Mouse (Mus musculus): ENCODE measurements around the gene Nova2. TPM values are rescaled to one million over a fixed set of nuclear protein-coding genes. Genes with fewer than 3 reads are reported as not detected.

Nova2 gene
- 0.02 and 0.20 TPM in 2 replicates for polyA plus RNA-seq (2012; ENCODE audit: low replicate concordance)

DNA sequence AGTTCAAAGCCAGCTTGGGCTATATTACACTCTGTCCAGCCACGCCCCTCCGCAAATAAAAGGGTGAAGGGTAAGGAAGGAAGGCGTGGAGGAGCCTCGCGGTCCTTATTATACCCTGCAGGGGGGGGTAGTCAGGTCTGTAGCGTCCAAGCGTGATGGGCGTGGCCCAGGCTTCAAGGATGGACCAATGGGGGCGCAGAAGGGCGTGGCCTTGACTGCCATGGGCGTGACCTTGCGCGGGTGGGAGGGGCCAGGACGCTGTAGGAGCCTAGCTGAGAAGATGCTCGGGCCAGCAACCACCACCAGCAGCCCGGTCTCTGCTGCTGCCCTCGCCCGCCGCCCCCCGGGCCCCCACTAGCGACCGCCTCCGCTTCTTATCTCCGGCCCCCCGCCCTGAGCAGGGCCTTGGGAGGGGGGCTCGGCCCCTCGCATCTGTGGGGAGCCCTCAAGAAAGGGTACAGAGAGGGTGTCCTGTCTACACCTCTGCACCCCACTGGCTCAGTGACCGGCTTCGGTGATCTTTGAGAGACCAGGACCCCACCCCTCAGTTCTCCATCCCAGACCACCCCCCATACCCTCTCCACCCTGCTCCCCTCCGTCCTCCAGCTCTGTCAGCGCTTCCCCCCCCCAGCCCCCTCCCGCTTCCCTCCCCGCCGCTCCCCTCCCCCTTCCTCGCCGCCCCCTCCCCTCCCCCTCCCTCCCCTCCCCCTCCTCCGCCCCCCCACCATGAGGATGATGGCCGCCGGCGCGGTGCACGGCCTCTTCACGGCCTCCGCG lies at the start of gene Nova2:
Nova2 (plus strand) TSS at position 727 of the 777 bp plus-strand sequence.

DNA sequence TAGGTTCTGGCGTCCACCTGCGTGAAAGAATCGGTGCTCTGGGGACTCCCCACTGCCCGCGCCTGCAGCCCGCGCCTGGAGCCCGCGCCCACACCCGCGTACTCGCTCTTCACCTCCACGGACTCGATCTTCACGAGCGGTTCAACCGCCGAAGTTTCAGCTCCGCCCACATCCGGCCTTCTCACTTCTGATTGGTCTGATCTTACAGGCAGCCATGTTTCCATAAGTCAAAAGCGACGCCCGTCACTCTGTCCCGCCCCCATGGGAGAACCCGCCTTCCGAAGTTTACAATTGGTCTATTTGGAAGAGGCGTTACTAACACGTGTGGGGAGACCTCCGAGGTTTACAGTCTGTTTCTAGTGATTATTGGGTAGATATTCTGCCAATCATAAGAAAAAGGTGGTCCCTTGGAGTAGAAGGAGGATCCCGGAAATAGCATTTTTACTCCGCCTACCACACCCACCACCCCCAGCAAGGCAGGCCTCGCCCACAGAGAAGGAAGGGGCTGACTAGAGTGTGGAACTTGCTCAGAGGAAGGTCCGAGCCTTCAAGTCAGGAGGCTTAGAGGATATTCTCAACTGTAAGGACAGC lies 15.4 kb upstream of the Nova2 start, which contains the start of gene Ccdc61:
Ccdc61 (minus strand) TSS at position 175 of the 591 bp plus-strand sequence.

DNA sequence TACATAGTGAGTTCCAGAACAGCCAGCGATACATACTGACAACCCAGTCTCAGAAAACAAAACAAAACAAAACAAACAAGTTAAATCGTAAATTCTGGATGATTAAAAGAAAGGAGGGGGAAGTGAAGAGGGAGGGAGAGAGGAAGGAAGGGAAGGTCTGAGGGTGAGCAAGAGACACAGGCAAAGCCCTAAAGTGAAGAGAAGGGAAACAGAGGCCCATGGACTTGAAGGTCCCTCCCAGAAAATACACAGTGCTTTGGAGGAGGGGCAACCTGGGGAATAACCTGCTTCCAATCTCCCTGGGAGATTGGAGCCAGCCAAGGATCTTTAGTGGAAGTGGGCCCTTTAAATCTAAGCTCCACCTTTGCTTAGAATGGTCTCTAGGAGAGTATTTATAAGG lies 61.4 kb downstream of the Nova2 start, which contains the start of gene Nanos2:
Nanos2 (plus strand) TSS at position 301 of the 400 bp plus-strand sequence.

DNA sequence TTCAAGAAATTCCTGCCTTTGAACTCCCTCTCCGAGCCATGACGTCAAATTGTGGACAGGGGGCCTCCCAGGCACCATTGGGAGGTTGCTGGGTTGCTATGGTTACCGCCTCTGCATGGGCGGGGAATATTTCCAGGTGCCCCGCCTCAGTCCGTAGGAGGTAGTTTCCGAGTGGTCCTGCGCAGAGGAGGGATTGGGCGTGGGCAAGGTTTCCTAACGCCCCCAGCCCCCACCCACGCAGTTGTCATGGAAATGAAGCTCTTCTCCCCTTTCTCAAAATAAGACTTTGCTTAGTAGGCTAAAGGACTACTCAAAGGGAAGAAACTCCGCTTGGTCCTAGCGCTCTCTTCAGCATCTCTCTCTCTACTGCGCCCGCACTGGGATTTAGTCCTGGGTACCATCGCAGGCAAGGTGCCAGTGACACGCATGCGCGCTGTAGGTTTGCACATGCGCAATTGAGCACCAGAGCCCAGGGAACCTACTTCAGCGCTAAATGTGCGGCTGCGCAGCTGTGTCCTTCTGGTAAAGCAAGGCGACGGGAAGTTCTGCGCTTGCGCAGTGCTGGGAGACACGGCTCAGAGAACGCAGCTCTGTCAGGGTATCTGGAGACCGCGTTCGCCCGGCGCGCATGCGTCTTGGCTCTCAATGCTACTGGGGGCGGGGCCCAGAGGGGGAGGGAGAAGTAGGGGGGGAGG lies 65.1 kb downstream of the Nova2 start, which contains the start of gene Mypop:
Mypop (plus strand) TSS at position 645 of the 695 bp plus-strand sequence.

DNA sequence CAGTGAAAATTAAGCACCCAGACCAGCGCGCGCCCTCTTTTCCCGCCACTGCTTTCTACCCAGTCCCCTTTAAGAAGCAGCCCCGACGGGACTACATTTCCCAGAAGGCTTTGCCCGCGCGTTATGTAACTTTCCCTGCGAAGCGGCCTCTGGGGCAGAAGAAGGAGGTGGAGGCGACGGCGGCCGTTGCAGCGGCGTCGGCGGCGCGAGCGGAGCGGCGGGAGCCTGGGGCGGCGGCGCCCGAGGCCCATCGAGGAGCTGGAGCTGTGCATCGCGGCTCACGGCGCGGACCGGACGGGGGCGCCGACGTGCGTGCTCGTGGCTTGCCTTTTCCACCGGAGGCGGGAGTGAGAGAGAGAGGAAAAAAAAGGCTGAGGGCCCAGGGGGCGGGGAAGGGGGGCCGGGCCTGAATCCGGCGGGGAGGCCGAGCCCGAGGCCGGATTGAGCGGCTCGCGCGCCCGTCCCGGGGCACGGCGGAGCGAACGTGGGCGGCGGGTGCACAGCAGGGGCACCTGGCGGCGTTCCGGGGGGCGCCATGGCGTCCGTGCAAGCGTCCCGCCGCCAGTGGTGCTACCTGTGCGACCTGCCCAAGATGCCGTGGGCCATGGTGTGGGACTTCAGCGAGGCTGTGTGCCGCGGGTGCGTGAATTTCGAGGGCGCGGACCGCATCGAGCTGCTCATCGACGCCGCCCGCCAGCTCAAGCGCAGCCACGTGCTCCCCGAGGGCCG lies 78.4 kb downstream of the Nova2 start, which contains the start of gene Irf2bp1:
Irf2bp1 (plus strand) TSS at position 143 of the 729 bp plus-strand sequence.

Other genes starting within 250 kb of the Nova2 start
- gene Psg20, start 239.7 kb upstream of the Nova2 start, polyA plus RNA-seq (2012; ENCODE audit: low replicate concordance) = not detected in 2 replicates
- gene Psg22, start 207.8 kb upstream of the Nova2 start, polyA plus RNA-seq (2012; ENCODE audit: low replicate concordance) = not detected in 2 replicates
- gene Psg19, start 127.4 kb upstream of the Nova2 start, polyA plus RNA-seq (2012; ENCODE audit: low replicate concordance) = not detected in 2 replicates
- not detected in 2 replicates for gene Psg17, start 104.3 kb upstream of the Nova2 start, polyA plus RNA-seq (2012; ENCODE audit: low replicate concordance)
- 0.06 TPM in 1 of 2 replicates, not detected in the other for gene Mill2, start 85.9 kb upstream of the Nova2 start, polyA plus RNA-seq (2012; ENCODE audit: low replicate concordance)
- gene Pglyrp1, start 54.6 kb upstream of the Nova2 start, polyA plus RNA-seq (2012; ENCODE audit: low replicate concordance) = 59.9 and 79.7 TPM in 2 replicates
- gene Ccdc61, start 15.5 kb upstream of the Nova2 start, polyA plus RNA-seq (2012; ENCODE audit: low replicate concordance) = 62.1 and 110 TPM in 2 replicates
- not detected in 2 replicates for gene Nanos2, start 61.5 kb downstream of the Nova2 start, polyA plus RNA-seq (2012; ENCODE audit: low replicate concordance)
- 3.4 and 13.9 TPM in 2 replicates for gene Mypop, start 65.4 kb downstream of the Nova2 start, polyA plus RNA-seq (2012; ENCODE audit: low replicate concordance)
- gene Irf2bp1, start 78.2 kb downstream of the Nova2 start, polyA plus RNA-seq (2012; ENCODE audit: low replicate concordance) = 75.0 and 178 TPM in 2 replicates
- not detected in 2 replicates for gene Foxa3, start 97.7 kb downstream of the Nova2 start, polyA plus RNA-seq (2012; ENCODE audit: low replicate concordance)
- gene Sympk, start 98.5 kb downstream of the Nova2 start, polyA plus RNA-seq (2012; ENCODE audit: low replicate concordance) = 121 and 207 TPM in 2 replicates
- gene Rsph6a, start 128.8 kb downstream of the Nova2 start, polyA plus RNA-seq (2012; ENCODE audit: low replicate concordance) = not detected in 2 replicates
- 15.1 and 17.4 TPM in 2 replicates for gene Dmwd, start 150.3 kb downstream of the Nova2 start, polyA plus RNA-seq (2012; ENCODE audit: low replicate concordance)
- 18.5 and 28.2 TPM in 2 replicates for gene Dmpk, start 158.0 kb downstream of the Nova2 start, polyA plus RNA-seq (2012; ENCODE audit: low replicate concordance)
- gene Six5, start 168.7 kb downstream of the Nova2 start, polyA plus RNA-seq (2012; ENCODE audit: low replicate concordance) = 4.5 and 6.4 TPM in 2 replicates
- gene Gm4969, start 192.5 kb downstream of the Nova2 start, polyA plus RNA-seq (2012; ENCODE audit: low replicate concordance) = not detected in 2 replicates
- gene Fbxo46, start 194.0 kb downstream of the Nova2 start, polyA plus RNA-seq (2012; ENCODE audit: low replicate concordance) = 50.1 and 51.2 TPM in 2 replicates
- 12.3 and 19.0 TPM in 2 replicates for gene Qpctl, start 223.4 kb downstream of the Nova2 start, polyA plus RNA-seq (2012; ENCODE audit: low replicate concordance)
- 6.7 and 34.5 TPM in 2 replicates for gene Snrpd2, start 223.8 kb downstream of the Nova2 start, polyA plus RNA-seq (2012; ENCODE audit: low replicate concordance)
- 0.05 TPM in 1 of 2 replicates, not detected in the other for gene Gipr, start 240.2 kb downstream of the Nova2 start, polyA plus RNA-seq (2012; ENCODE audit: low replicate concordance)

Data from hematopoietic multipotent progenitor cell, adult 10-12 weeks (in vitro differentiated cells).